Mouse (Mus musculus) megakaryocyte progenitor cell, adult 5-6 weeks (primary cell): ENCODE results near the gene Dtx2. TPM values are rescaled to one million over a fixed set of nuclear protein-coding genes. Genes with fewer than 3 reads are reported as not detected.

Experiments
- ATAC-seq: replicated peaks from 2 replicates; pipeline ENCODE4 v1.8.0; 2016; ENCODE audit warnings: mild to moderate bottlenecking, moderate TSS enrichment, inconsistent platforms; ENCODE audit not compliant: poor library complexity
- total RNA-seq, 2 experiments: library from RNA; stranded (forward) in 1 of 2; stranded (reverse) in 1 of 2; fragments of 157-497, 149-512 nt in 1 of 2; fragments of 200-1000 nt in 1 of 2; gene quantifications; 2 replicates each; pipeline versions ENCODE4 v1.2.3 to v1.2.4; 2015 to 2017

Dtx2 gene
- total RNA-seq (2015), result 12.9 and 13.7 TPM in 2 replicates
- total RNA-seq (2017), result 4.7 and 5.5 TPM in 2 replicates

DNA sequence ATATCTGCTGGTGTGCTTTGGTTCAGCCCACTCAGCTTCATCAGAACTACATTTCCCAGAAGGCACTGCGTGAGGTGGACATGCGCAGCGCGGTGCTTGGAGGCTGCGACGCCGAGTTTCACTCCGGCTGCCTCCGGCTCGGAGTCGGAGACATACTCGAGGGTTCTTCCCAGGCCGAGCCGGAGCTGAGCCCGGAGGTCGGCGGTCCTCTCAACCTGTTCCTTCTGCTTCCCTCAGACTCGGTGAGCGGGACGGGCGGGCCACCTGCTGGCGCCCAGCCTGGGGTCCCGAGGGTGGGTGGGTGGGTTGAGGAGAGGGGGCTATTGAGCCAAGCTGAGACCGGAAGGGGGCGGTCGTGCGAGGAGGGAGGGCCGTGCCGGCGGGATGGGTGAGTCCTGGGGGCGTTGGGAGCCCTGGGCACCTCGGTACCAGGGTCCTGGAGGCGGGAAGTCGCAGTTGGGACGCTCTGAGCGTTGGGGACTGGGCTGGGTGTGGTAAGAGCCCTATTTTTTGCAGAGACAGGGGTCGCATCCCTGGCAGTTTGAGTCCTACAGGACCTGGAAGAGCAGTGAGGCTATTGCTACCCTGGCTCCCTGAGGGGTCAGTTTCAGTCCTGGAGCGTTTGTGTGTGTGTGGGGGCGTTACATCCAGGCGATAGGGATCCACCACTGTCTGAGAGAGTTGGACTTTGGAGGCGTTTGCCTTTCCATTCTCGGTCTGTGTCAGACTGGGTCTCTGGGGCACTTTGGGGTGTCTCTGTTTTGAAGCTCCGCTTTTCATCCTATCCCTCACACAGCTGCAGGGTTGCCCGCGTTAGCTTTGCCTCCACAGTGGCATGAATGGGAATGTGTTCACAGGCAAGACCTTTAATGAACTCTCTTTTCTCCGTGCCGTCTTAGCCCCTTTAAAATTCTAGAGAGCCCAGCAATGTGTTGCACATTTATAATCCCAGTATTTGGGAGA lies at the start of gene Dtx2:
Gene Dtx2, plus strand, starts transcription at position 76 of the 963 bp plus-strand sequence.
- peak; percentile 98 for ATAC-seq

- no peak for ATAC-seq
Observed at GRCm38 (mm10) chr5:135945916-135946408, 48.6 kb upstream of the Dtx2 start.

- ATAC-seq, result no peak
Observed at GRCm38 (mm10) chr5:135946621-135947020, 48.0 kb upstream of the Dtx2 start.

- peak; percentile 83 for ATAC-seq
Observed at GRCm38 (mm10) chr5:135950710-135951412, 43.7 kb upstream of the Dtx2 start.

GRCm38 (mm10) chr5:135951660-135952059 lies 42.9 kb upstream of the Dtx2 start:
- no peak for ATAC-seq

DNA sequence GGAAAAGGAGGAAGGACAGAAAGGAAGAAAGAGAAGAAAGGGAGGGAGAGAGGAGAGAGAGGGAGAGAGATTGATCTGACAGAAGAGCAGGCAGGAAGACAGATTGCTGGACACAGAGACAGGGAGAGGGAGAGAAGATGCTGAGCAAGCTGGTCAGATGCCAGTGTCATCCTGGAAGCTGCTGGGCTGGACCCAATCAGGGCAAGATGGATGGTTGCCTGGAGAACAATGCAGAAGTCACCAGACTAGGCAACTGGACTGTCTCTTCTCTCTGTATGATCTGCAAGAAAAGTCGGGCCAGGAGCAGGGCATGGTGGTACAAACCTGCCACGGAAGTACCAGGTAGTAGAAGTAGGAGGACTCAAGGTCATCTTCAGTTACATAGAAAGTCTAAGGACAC lies 41.8 kb upstream of the Dtx2 start:
- no peak for ATAC-seq

DNA sequence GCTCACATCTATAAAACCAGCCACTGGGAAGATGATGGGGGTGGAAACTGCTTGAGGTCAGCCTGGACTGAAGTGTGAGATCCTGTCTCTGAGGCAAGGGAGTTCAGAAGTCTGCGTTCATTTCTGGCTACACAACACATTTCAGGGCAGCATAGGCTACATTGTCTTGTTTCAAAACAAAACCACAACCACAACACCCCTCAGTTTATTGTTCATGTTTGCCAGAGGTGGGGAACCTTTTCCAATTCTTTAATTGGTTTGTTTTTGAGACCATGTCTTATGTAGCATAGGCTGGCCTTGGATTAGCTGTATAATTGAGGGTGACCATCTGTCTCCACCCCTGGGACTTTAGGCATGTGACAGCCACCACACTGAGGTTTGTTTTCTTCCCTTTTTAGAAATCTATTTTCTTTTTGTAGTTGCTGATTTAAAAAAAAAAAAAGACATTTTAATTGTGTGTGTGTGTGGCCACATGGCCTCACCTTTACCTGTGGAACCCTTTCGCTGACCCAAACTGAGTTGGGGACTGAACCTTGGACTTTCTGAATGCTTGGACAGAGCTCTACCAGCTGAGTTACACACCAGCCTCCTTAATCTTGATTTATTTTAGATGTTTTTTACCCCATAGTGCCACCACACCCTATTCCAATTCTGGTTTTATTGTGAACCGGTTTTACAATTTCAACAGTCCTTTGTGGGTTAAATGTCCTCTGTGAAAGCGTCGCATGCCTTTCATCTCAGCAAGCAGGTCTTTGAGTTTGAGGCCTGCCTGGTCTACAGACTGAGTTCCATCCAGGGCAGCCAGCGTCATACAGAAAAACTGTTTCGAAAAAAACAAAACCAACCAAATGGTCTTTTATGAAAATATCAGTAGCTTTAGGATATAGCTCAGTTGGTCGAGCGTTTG lies 38.0 kb upstream of the Dtx2 start:
- no peak for ATAC-seq

- ATAC-seq, result peak; percentile 83
Observed at GRCm38 (mm10) chr5:135957207-135957974, 37.2 kb upstream of the Dtx2 start.

DNA sequence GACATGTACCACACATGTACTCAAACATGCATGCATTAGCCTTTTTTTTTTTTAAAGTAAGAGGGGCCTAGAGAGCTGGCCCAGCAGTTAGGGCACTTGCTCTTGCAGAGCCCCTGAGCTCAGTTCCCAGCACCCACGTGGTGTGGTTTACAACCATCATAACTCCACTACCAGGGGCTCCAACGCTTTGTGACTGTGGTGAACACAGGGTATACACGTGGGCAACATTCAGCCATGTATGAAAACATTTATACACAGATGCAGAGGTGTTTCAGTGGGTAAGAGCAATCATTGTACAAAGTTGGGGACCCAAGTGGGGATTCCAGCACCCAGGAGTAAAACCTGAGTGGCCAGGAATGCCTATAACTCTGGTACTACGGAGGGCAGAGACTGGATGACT lies 36.2 kb upstream of the Dtx2 start:
- ATAC-seq, result no peak

DNA sequence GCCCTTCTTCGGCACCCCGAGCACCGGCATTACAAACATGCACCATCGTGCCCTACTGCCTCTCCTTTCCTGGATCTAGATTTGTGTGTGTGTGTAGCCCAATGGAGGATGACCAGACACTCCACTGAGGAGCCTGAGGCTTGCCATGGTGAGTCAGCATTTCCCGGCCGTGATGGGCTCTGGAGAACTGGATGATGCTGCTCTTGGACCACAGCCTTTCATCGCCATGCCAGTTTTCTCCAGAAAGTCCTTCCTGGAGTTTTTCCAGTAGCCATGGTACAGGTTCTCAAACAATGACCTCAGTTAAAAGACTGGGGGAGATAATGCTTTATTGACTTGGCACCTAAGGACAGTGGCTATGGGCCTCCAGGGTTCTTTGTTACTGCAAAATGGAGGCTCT lies 34.7 kb upstream of the Dtx2 start:
- no peak for ATAC-seq

DNA sequence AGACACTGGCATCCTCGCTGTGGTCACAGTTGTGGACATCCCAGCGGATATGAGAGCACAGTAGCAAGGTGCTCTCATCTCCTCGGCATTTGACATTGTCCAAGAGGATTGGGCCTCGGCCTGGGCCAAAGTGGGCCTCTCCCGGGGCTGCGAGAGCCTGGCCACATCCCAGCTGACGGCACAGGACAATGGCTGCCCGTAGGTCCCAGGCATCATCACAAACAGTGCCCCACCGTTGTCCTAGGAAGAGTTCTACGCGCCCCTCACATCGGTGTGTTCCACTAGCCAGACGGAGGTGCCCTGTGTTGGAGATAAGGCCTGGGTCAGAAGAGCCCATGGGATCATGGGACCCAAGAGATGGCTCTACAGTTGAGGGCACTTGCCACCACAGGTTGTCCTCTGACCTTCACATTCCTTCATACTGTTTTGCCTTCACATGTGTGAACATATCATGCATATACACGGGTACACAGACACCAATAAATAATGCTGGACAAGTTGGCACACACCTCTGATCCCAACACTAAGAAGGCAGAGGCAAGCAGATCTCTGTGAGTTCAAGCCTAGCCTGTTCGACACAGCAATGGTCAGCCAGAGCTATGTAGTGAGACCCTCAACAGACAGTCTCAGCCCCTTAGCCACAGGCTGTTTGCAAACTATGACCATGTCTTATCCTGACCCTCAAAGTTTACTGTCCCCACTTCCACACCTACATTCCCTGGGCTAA lies 33.5 kb upstream of the Dtx2 start:
- ATAC-seq, result no peak

- no peak for ATAC-seq
Observed at GRCm38 (mm10) chr5:135962125-135962491, 32.5 kb upstream of the Dtx2 start.

DNA sequence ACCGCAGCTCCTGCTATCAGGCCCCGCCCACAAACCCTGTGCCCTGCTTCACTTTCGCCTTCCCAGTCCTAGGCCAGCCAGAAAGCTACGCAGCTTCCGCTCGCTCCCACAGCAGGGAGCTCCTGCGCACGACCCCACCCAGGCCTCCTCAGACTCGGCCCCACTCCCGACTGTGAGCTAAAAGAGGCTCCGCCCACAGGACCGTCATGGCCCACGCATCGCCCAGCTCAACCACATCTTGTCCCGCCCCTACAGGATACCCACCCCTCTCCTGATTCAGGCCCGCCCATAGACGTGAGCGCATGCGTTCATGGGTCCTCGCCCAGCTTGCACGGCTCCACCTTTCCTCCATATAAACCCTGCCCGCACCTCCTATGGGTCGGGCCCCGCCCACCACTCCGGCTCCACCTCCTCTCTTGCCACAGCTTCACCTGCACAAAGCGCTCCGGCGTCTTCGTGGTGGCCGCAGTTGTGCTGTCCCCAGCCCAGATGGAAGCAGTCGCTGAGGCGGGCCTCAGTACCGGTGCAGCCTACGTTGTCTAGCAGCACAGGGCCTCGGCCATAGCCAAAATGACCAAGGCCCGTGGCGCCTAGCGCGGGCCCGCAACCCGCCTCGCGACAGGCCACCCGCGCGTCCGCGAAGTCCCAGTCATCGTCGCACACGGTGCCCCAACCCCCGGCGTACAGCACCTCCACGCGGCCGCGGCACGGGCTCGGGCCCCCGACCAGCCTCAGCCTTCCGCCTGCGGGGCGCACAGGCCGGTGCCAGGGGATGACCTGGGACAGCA lies 31.9 kb upstream of the Dtx2 start:
- ATAC-seq, result peak; percentile 80

DNA sequence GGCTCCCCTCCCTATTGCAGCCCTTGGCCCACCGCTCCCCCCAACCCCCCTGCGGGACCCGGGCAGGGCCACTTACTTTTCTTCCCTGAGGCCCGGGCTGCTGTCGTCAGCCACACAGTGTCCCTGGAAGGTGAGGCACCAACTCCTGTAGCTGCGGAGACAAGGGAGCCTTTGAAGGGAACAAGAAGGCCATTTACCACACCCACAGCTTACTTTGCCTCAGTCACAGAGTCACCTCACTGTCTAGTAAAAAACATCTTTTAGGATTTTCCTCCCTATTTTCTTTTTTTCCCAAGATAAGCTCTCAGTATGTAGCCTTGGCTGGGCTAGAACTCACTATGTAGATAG lies 31.3 kb upstream of the Dtx2 start:
- ATAC-seq, result no peak

DNA sequence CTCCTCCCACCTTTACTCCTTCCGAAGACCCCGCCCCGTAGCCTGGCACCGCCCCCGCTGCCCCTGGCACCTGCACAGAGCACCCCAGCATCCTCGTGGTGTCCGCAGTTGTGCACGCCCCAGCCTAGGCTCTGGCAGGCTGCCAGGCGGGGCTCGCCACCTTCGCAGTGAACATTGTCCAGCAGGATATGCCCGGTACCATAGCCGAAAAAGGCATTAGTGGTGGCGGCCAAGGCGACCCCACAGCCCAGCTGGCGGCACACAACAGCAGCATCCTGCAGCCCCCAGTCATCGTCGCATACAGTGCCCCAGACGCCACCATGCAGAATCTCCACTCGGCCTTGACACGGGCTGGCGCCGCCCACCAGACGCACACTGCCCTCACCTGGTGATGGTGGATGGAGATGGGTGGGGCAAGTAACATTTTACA lies 29.1 kb upstream of the Dtx2 start:
- ATAC-seq, result no peak

DNA sequence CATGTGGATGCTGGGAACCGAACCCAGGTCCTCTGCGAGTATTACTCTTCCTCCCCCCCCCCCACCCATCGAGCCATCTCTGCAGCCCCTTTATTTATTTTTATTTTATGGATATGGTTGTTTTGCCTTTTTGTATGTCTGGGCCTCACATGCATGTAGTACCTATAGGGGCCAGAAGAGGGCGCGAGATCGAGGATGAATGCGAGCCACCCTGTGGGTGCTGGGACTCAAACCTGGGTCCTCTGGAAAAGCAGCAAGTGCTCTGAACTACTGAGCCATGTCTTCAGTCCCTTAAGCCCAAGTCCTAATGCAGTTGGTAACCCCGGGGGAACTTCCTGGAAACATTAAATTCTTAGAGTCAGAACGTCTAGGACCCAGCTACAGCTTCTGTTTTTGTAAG lies 27.7 kb upstream of the Dtx2 start:
- no peak for ATAC-seq

GRCm38 (mm10) chr5:135968781-135969180 lies 25.8 kb upstream of the Dtx2 start:
- peak; percentile 73 for ATAC-seq

GRCm38 (mm10) chr5:135970247-135970646 lies 24.4 kb upstream of the Dtx2 start:
- no peak for ATAC-seq

GRCm38 (mm10) chr5:135971876-135972275 lies 22.7 kb upstream of the Dtx2 start:
- no peak for ATAC-seq
